Mouse (Mus musculus) megakaryocyte, embryonic 14.5 days (primary cell): ENCODE results near the gene Sgk2. TPM values are rescaled to one million over a fixed set of nuclear protein-coding genes. Genes with fewer than 3 reads are reported as not detected.

Source experiments
- H3K27me3 ChIP-seq: replicated peaks from 2 replicates; pipeline ENCODE3; 2012; ENCODE audit warnings: inconsistent platforms
- H3K36me3 ChIP-seq: replicated peaks from 2 replicates; pipeline ENCODE3; 2012; ENCODE audit warnings: low read length, inconsistent platforms, mixed read lengths
- H3K4me1 ChIP-seq: 2 replicates; pipeline ENCODE4 v1.6.1; 2012; ENCODE audit warnings: inconsistent platforms
- H3K4me3 ChIP-seq: replicated peaks from 2 replicates; pipeline ENCODE3; 2012; ENCODE audit warnings: moderate library complexity, mild to moderate bottlenecking, inconsistent platforms
- H3K9me3 ChIP-seq: 2 replicates; pipeline ENCODE4 v1.6.1; 2012; ENCODE audit warnings: inconsistent platforms
- FLI1 ChIP-seq: IDR thresholded peaks from 2 replicates; pipeline ENCODE4 v1.6.1; 2012; ENCODE audit warnings: low read length, inconsistent platforms, mixed read lengths
- GATA1 ChIP-seq: IDR thresholded peaks from 3 replicates; pipeline ENCODE4 v1.6.1; 2012; ENCODE audit warnings: mixed read lengths, low read length, inconsistent platforms, borderline replicate concordance
- polyA plus RNA-seq: library from polyadenylated mRNA; stranded (reverse); fragments of >175 nt; gene quantifications from 2 replicates; pipeline ENCODE4 v1.2.3, GENCODE M21; 2012; ENCODE audit warnings: low replicate concordance; ENCODE audit not compliant: insufficient read depth

Sgk2 gene
- not detected in 2 replicates for polyA plus RNA-seq

DNA sequence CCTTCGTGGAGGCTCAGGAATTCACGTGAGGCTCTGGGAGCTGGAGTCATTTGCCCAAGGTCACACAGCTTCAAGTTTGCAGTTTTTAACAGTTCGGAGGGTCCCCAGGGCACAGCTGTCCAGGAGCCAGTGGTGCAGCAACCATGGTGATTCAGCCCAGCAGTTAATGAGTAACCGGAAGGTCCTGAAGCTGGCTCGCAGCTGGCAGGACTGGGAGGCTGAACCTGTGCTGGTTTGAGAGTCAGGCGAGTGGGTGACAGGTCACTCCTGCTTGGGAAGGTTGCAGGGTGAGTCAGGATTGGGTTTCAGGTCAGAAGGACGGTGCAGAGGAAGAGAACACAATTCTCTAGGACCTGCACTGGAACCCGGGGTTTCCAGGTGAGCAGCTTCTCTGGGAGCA lies at the start of gene Sgk2:
Sgk2 (plus strand) TSS at position 113 of the 400 bp plus-strand sequence.
- H3K4me1 ChIP-seq, result peaks cover 23% of the 10 kb centered on the region
- TF ChIP-seq GATA1 (no peak), FLI1 (no peak)
- H3K4me3 ChIP-seq, result no peak within 1 kb of the TSS

GRCm38 (mm10) chr2:162939562-162939961 lies 47.6 kb upstream of the Sgk2 start:
- no peaks in the 10 kb centered on the region for H3K9me3 ChIP-seq
- peaks cover 67% of the 10 kb centered on the region for H3K36me3 ChIP-seq
- no peak for TF ChIP-seq FLI1
- TF ChIP-seq GATA1, result no peak

More for the DNA sequence above, at the start of gene Sgk2:
- H3K27me3 ChIP-seq, result peaks cover 47% of the 10 kb centered on the region
- no peaks in the 10 kb centered on the region for H3K36me3 ChIP-seq
- H3K9me3 ChIP-seq, result no peaks in the 10 kb centered on the region

DNA sequence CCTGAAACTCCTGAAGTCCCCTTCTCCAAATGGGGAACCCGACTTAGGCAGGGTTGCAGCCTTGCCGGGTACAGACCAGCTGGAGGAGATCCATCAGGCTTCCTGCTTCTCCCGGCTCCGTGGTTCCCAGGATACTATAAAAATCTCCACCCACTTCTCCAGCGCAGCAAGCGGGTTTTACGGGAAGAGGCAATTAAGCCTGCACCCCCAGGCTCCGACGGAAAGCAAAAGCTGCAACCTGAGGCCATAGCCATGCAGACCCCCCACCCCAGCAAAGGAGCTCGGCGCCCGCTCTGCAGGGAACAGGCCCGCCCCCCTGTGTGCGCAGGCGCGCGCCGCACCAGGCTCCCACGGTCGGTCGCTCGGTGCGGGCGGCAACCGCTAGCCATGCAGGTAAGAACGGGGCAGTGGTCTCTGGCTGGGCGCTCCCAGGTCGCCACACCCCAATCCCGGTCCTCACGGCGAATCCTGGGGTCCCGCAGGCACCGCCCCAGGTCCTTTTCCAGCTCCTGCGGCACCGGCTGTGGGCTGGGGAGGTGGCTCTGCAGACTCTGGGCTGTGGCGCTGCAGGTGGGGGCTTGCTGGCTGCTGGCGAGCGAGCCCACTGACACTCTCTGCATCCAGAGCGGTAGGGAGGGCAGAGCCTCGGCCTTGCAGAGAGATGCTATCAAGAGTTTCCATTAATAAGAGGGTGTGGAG lies 43.8 kb upstream of the Sgk2 start, which contains the start of gene L3mbtl1:
L3mbtl1 (plus strand) TSS at position 325 of the 699 bp plus-strand sequence.
- no peak for TF ChIP-seq GATA1
- no peak for TF ChIP-seq FLI1
- Histone ChIP-seq H3K27me3 (peaks cover 41% of the 10 kb centered on the region), H3K4me3 (peak within 1 kb of the TSS; percentile 91), H3K9me3 (no peaks in the 10 kb centered on the region), H3K4me1 (peaks cover 21% of the 10 kb centered on the region), H3K36me3 (peaks cover 31% of the 10 kb centered on the region)

More at GRCm38 (mm10) chr2:162939562-162939961, 47.6 kb upstream of the Sgk2 start:
- H3K4me1 ChIP-seq, result peaks cover 16% of the 10 kb centered on the region
- no peak overlapping the region for H3K4me3 ChIP-seq
- H3K27me3 ChIP-seq, result peaks cover 25% of the 10 kb centered on the region

DNA sequence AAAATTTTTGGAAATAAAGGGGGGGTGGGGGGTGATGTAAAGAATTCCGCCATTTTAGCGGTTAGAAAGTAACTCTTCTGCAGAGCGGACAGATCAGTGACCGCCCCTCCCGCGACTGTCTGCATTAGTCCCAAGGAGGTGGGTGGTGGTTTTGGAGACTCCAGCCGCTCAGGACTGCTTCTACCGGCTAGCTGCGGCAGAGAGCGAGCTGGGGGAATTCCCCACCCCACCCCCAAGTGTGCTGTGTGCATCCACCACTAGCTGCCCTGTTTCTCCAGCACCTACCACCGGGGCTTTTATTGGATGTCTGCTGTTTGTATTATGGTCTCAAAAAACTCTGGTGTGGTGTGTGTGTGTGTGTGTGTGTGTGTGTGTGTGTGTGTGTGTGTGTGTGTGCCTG lies 43.2 kb upstream of the Sgk2 start:
- H3K36me3 ChIP-seq, result peaks cover 24% of the 10 kb centered on the region
- TF ChIP-seq GATA1, result no peak
- no peaks in the 10 kb centered on the region for H3K9me3 ChIP-seq
- H3K4me3 ChIP-seq, result peak overlapping the region; percentile 91
- peaks cover 41% of the 10 kb centered on the region for H3K27me3 ChIP-seq
- H3K4me1 ChIP-seq, result peaks cover 22% of the 10 kb centered on the region

DNA sequence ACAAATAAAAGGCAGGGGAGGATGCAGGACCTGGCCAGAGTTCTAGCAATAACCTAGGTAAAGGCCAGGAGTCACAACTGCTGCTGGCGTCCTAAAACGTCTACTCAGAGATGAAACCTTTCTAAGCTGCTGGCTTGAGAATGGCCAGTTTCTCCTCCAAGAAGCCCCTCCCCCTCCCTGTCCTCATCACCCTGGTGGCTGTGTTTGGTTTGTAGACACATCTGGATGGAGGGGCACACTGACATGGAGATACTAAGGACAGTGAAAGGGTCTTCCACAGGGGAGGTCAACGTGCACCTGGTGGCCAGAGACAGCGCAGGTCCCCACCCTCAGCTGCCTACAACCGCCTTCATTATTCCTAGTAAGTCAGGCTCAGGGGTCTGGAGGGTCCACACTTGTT lies 40.2 kb upstream of the Sgk2 start:
- Histone ChIP-seq H3K27me3 (peaks cover 39% of the 10 kb centered on the region), H3K36me3 (no peaks in the 10 kb centered on the region), H3K4me1 (peaks cover 22% of the 10 kb centered on the region), H3K9me3 (0 out of 2 replicates have a peak, but pooled peaks cover 10% of the 10 kb centered on the region), H3K4me3 (no peak overlapping the region)
- TF ChIP-seq GATA1 (no peak), FLI1 (no peak)

DNA sequence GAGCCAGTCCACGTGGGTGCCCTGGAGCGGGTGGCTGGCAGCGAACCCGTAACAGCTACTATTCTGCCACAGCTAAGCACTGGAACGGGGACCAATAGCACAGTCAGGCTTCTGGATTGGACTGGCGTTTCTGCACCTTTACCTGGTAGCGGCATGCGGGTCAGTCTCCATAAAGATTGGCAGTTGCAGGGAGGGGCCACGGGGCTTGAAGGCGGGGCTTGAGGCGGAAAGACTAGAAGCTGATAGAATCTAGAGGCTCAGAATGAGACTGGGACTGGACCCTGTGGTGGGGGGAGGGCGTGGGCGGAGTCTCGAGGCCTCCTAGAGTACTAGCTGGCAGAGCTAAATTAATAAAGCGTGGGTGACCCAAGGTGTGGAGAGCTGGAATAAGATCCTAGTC lies 39.4 kb upstream of the Sgk2 start:
- Histone ChIP-seq H3K27me3 (peaks cover 36% of the 10 kb centered on the region), H3K4me1 (peaks cover 19% of the 10 kb centered on the region), H3K36me3 (no peaks in the 10 kb centered on the region), H3K4me3 (no peak overlapping the region), H3K9me3 (0 out of 2 replicates have a peak, but pooled peaks cover 10% of the 10 kb centered on the region)
- TF ChIP-seq FLI1 (no peak), GATA1 (no peak)

DNA sequence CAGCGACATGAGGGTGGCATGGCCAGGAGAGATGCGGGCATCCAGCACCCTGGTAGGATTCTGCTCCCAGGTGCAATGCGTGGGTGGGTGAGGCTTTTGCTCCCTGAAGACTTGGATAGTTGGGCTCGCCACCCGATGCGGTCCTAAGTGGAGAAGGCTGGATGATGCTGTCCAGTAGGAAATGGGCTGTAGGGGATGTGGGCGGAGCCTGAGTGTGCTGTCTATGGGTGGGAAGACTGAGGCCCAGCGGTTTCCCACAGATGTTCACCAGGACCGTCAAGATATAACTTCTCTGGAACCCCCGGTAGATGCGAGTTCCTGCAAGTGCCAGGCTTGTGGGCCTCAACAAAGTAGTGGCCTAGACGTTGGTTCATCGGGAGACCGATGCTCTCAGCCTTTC lies 38.9 kb upstream of the Sgk2 start:
- Histone ChIP-seq H3K36me3 (no peaks in the 10 kb centered on the region), H3K4me1 (peaks cover 14% of the 10 kb centered on the region), H3K9me3 (0 out of 2 replicates have a peak, but pooled peaks cover 10% of the 10 kb centered on the region), H3K27me3 (peaks cover 31% of the 10 kb centered on the region), H3K4me3 (peak overlapping the region; percentile 30)
- TF ChIP-seq GATA1 (no peak), FLI1 (no peak)

- no peaks in the 10 kb centered on the region for H3K36me3 ChIP-seq
- peaks cover 20% of the 10 kb centered on the region for H3K27me3 ChIP-seq
- 0 out of 2 replicates have a peak, but pooled peaks cover 10% of the 10 kb centered on the region for H3K9me3 ChIP-seq
- TF ChIP-seq FLI1, result no peak
- TF ChIP-seq GATA1, result no peak
- H3K4me3 ChIP-seq, result no peak overlapping the region
- H3K4me1 ChIP-seq, result peaks cover 6% of the 10 kb centered on the region
Observed at GRCm38 (mm10) chr2:162950776-162951175, 36.4 kb upstream of the Sgk2 start.

DNA sequence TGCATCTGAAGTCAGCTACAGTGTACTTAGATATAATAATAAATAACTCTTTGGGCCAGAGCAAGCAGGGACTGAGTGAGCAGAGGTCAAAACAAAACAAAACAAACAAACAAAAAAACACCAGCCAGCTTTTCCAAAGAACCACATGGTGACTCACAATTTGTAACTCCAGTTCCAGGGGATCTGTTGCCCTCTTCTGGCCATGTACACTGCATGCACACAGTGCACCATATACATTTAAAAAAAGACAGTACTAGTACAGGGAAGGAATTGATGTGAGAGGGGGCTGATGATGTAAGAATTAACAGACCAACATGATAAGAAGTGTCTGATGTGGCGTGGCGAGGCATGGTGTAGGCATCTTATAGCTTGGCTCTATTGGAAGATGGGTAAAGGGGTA lies 30.3 kb upstream of the Sgk2 start:
- no peaks in the 10 kb centered on the region for H3K36me3 ChIP-seq
- H3K4me1 ChIP-seq, result no peaks in the 10 kb centered on the region
- no peaks in the 10 kb centered on the region for H3K9me3 ChIP-seq
- no peak overlapping the region for H3K4me3 ChIP-seq
- H3K27me3 ChIP-seq, result peaks cover 32% of the 10 kb centered on the region
- TF ChIP-seq GATA1, result no peak
- no peak for TF ChIP-seq FLI1

GRCm38 (mm10) chr2:162961321-162961720 lies 25.8 kb upstream of the Sgk2 start:
- H3K9me3 ChIP-seq, result no peaks in the 10 kb centered on the region
- no peaks in the 10 kb centered on the region for H3K4me1 ChIP-seq
- no peak for TF ChIP-seq FLI1
- no peak for TF ChIP-seq GATA1
- H3K4me3 ChIP-seq, result no peak overlapping the region
- no peaks in the 10 kb centered on the region for H3K36me3 ChIP-seq
- H3K27me3 ChIP-seq, result peaks cover 50% of the 10 kb centered on the region

DNA sequence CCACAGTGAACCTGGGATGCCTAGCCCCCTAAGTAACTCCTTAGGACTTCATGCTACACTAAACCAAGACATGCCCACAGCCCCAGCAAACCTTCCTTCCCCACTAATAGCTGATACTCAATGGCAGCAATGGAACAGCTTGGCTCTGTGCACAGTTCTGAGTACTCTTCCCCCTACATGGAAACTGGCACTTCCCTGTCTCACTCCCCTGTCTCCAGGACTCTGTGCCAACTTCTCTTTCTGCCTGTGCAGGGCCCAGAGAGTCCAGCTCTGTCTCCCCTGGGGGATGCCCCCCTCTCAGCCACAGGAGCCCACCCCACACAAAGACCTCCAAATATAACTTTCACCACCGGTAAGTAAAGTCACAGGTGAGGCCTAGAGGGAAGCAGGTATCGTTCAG lies 20.4 kb upstream of the Sgk2 start:
- Histone ChIP-seq H3K9me3 (no peaks in the 10 kb centered on the region), H3K4me1 (no peaks in the 10 kb centered on the region)
- TF ChIP-seq GATA1, result no peak
- TF ChIP-seq FLI1, result no peak

More for the DNA sequence above, 20.4 kb upstream of the Sgk2 start:
- H3K27me3 ChIP-seq, result peaks cover 62% of the 10 kb centered on the region
- no peaks in the 10 kb centered on the region for H3K36me3 ChIP-seq
- H3K4me3 ChIP-seq, result no peak overlapping the region
